Mouse (Mus musculus) forebrain, embryonic 11.5 days (tissue): ENCODE measurements at regions not wholly inside any gene's neighbourhood (a gene's known extent, or its start where the extent isn't known, plus 50 kb on each side); places are given as distances from the start of the nearest gene placed in this dataset.
A peak's percentile ranks its signal among the peaks of the same experiment; 100 is the strongest.

ENCODE experiments used
- ATAC-seq: fragments of 200-750 bp; cut with Nextera tagmentation; replicated peaks from 2 replicates; pipeline ENCODE4 v1.8.0; 2017; ENCODE audit warnings: moderate TSS enrichment; ENCODE audit not compliant: low FRiP score
- DNase-seq: peaks from one replicate; pipeline ENCODE4 v3.0.0-alpha.2; 2017; ENCODE audit warnings: low spot score
- H3K27ac ChIP-seq: fragments of 300-500 bp; sonication (generic); 2 replicates; pipeline ENCODE4 v1.5.1; 2014; ENCODE audit warnings: low read depth, low read length
- H3K27me3 ChIP-seq: fragments of 300-500 bp; sonication (generic); 2 replicates; pipeline ENCODE4 v1.6.1; 2014; ENCODE audit warnings: mild to moderate bottlenecking, low read length, mixed read lengths; ENCODE audit not compliant: control insufficient read depth, insufficient read depth
- H3K36me3 ChIP-seq: fragments of 300-500 bp; sonication (generic); 2 replicates; pipeline ENCODE4 v1.6.1; 2014; ENCODE audit warnings: mild to moderate bottlenecking, low read length, moderate library complexity, mixed read lengths; ENCODE audit not compliant: control insufficient read depth, insufficient read depth
- H3K4me1 ChIP-seq: fragments of 300-500 bp; sonication (generic); replicated peaks from 2 replicates; pipeline ENCODE4 v1.6.1; 2014; ENCODE audit warnings: low read length, mixed read lengths; ENCODE audit not compliant: control insufficient read depth, insufficient read depth
- H3K4me2 ChIP-seq: fragments of 300-500 bp; sonication (generic); 2 replicates; pipeline ENCODE4 v1.6.1; 2014; ENCODE audit warnings: low read depth, mild to moderate bottlenecking, low read length, moderate library complexity, mixed read lengths; ENCODE audit not compliant: severe bottlenecking
- H3K4me3 ChIP-seq: fragments of 300-500 bp; sonication (generic); 2 replicates; pipeline ENCODE4 v1.5.1; 2014; ENCODE audit warnings: low read depth, low read length
- H3K9ac ChIP-seq: fragments of 300-500 bp; sonication (generic); 2 replicates; pipeline ENCODE4 v1.6.1; 2014; ENCODE audit warnings: low read length
- H3K9me3 ChIP-seq: fragments of 300-500 bp; sonication (generic); 2 replicates; pipeline ENCODE4 v1.6.1; 2016; ENCODE audit warnings: low read length, mixed read lengths; ENCODE audit not compliant: control insufficient read depth
- WGBS: fragments of 180-500 bp; shearing (Covaris S2); extraction: QIAGEN DNeasy Blood & Tissue Kit; methylation state at CpG from one replicate; pipeline ENCODE4 v1.1.7; 2014; 5-methylcytosine and 5-hydroxymethylcytosine counted together

GRCm38 (mm10) chr4:91116807-91117609, 283.6 kb downstream of the Elavl2 start:
- no peak overlapping the region for H3K27ac ChIP-seq
- WGBS = 73% methylated on average over 5 of the region's 5 CpGs
- no peak overlapping the region for H3K9ac ChIP-seq
- DNase-seq (no peak), ATAC-seq (no peak)
- no peak overlapping the region for H3K4me2 ChIP-seq
- H3K9me3 ChIP-seq = no peaks in the 10 kb centered on the region
- H3K27me3 ChIP-seq = no peaks in the 10 kb centered on the region
- H3K36me3 ChIP-seq = no peaks in the 10 kb centered on the region
- no peaks in the 10 kb centered on the region for H3K4me1 ChIP-seq
- H3K4me3 ChIP-seq = no peak overlapping the region

DNA sequence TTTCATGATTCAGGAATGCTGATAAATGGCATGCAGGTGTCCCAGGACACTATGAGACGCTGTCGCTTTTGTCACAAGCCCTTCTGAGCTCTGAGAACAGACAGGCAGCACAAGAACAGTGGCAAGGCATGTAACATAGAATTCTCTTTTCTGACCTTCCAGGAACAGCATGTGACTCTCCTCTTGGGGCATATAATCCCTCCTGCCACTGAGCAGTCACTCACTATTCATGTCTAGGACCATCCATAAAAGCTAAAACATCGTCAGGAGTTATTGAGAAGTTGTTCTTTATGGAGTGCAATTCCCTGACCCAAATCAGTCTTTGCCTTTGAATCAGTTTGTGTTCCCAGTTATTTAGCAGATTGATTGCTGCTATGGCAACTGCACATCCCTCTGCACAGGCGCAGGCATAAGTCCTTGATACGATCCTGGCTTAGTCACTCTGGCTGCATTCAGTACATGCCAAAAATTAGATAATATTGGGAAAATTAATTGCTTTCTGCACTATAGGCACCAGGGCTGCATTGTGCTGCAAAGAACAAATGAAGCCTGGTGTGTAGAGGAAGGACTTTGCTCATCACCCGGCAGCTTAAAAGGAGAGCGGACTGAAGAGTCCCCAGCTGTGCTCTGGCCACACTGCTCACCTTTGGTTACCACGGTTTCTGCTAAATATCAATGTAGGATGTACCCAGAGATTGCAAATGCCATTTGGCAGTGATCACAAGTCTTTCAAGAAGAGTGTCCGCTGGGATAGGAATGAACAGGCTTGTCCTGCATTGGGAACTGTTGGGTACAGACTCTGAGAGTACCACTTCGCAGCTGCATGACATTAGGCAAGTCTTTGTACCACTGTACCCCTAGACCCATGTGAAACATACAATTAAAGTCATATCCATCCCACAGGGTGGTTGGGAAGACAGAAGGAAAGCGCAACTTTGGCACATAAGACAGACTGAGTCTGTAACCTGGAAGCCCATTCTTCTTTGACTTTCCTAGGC, 288.6 kb downstream of the Elavl2 start:
- DNase-seq = no peak
- H3K36me3 ChIP-seq = no peaks in the 10 kb centered on the region
- WGBS = 82% methylated on average over 11 of the region's 11 CpGs
- no peaks in the 10 kb centered on the region for H3K4me1 ChIP-seq
- no peak overlapping the region for H3K4me2 ChIP-seq
- no peak overlapping the region for H3K9ac ChIP-seq
- no peak overlapping the region for H3K27ac ChIP-seq
- no peaks in the 10 kb centered on the region for H3K9me3 ChIP-seq
- no peak for ATAC-seq
- no peak overlapping the region for H3K4me3 ChIP-seq
- no peaks in the 10 kb centered on the region for H3K27me3 ChIP-seq

GRCm38 (mm10) chr4:91096086-91096485, 304.5 kb downstream of the Elavl2 start:
- ATAC-seq = no peak
- Histone ChIP-seq H3K27me3 (no peaks in the 10 kb centered on the region), H3K4me3 (no peak overlapping the region), H3K9ac (no peak overlapping the region), H3K36me3 (no peaks in the 10 kb centered on the region), H3K9me3 (no peaks in the 10 kb centered on the region), H3K27ac (no peak overlapping the region), H3K4me1 (no peaks in the 10 kb centered on the region), H3K4me2 (no peak overlapping the region)
- DNase-seq = no peak

DNA sequence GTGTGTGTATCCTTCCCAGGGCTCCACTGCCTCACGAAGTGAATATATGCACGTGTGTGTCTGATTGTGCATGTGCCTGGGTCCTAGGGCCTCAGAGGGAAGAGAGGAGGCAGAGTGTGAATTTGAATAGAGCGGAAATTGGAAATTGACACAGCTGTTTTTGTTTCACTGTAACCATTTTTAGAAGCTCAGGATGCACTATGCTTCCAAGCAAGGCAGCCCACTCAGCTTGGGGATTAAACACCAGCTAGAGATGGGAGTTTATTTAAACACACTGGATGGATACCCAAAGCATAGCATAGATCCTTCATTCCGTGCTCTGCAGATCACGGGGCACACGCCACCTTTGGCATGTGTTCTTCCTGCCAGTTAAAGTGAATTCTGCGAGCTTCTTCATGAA, 306.2 kb downstream of the Elavl2 start:
- Histone ChIP-seq H3K9ac (no peak overlapping the region), H3K4me2 (no peak overlapping the region), H3K27ac (no peak overlapping the region), H3K9me3 (no peaks in the 10 kb centered on the region), H3K36me3 (no peaks in the 10 kb centered on the region), H3K27me3 (no peaks in the 10 kb centered on the region), H3K4me3 (no peak overlapping the region), H3K4me1 (no peaks in the 10 kb centered on the region)
- ATAC-seq = no peak
- no peak for DNase-seq
- WGBS = 92% methylated on average over 7 of the region's 7 CpGs

DNA sequence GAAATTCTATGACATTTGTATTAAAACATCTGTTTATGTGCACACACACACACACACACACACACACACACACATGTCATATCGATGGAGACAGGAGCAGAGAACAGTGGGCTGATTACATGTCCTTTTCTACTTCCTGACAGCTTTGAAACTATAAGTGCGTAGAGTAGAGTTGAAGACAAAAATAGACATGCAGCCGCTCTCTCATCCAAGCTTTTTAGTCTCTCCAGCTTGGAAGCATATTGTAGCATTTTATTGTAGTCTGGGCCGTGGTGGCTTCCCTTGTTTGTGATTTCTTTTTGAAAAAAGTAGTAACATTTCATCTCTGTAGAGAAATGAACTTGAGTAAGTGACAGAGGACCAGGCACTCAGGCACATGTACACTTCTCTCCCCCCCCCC, 306.7 kb downstream of the Elavl2 start:
- H3K4me1 ChIP-seq = no peaks in the 10 kb centered on the region
- ATAC-seq (no peak), DNase-seq (no peak)
- no peak overlapping the region for H3K4me2 ChIP-seq
- WGBS = 93% methylated on average over 4 of the region's 4 CpGs
- H3K4me3 ChIP-seq = no peak overlapping the region
- H3K27me3 ChIP-seq = no peaks in the 10 kb centered on the region
- H3K9ac ChIP-seq = no peak overlapping the region
- no peaks in the 10 kb centered on the region for H3K36me3 ChIP-seq
- no peaks in the 10 kb centered on the region for H3K9me3 ChIP-seq
- H3K27ac ChIP-seq = no peak overlapping the region

- WGBS = 75% methylated on average over 8 of the region's 8 CpGs
- no peak overlapping the region for H3K9ac ChIP-seq
- H3K4me2 ChIP-seq = no peak overlapping the region
- H3K27me3 ChIP-seq = no peaks in the 10 kb centered on the region
- no peaks in the 10 kb centered on the region for H3K9me3 ChIP-seq
- DNase-seq = no peak
- ATAC-seq = peak; percentile 66
- H3K4me1 ChIP-seq = no peaks in the 10 kb centered on the region
- no peak overlapping the region for H3K27ac ChIP-seq
- no peaks in the 10 kb centered on the region for H3K36me3 ChIP-seq
- no peak overlapping the region for H3K4me3 ChIP-seq
Measured at GRCm38 (mm10) chr4:91092323-91092722, 308.3 kb downstream of the Elavl2 start.

DNA sequence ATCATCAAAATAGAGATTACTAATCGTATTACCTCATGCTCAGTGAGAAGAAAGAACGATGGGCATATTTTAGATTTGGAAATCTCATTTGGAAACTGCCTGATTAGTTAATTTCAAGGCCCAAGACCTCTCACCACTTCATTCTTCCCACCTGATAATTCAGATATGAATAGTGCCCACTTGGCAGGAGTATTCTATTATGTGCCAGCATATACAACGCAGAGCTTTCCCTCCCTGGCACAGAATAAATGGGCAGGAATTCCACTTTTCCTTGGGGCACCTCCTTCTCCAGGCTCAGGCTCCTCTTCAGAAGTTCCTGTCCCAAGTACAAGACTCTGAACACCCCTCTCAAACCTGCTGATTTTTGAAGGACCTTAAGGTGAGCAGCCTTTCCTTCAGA, 308.7 kb downstream of the Elavl2 start:
- H3K4me3 ChIP-seq = no peak overlapping the region
- DNase-seq = no peak
- WGBS = 96% methylated on average over 3 of the region's 3 CpGs
- no peaks in the 10 kb centered on the region for H3K36me3 ChIP-seq
- H3K4me2 ChIP-seq = no peak overlapping the region
- H3K27ac ChIP-seq = no peak overlapping the region
- H3K27me3 ChIP-seq = no peaks in the 10 kb centered on the region
- H3K9ac ChIP-seq = no peak overlapping the region
- no peaks in the 10 kb centered on the region for H3K4me1 ChIP-seq
- H3K9me3 ChIP-seq = no peaks in the 10 kb centered on the region
- no peak for ATAC-seq

DNA sequence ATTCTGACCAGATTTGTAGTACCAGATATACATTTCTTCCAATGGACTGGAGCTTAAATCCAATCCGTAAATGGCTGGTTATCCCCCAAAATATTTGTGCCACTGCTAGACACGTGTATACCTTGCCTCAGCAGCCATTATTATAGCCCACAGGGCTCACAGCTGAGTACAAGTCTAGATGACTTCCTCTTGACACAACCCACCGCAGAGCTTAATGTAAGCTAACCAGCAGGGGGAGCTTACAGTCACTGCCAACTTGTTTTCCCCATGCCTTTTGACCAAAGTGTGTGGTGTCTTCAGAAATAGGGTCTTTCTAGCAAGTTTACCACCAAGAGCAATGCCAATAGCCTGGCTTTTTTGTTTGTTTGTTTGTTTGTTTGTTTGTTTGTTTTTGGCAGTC, 316.6 kb downstream of the Elavl2 start:
- H3K36me3 ChIP-seq = no peaks in the 10 kb centered on the region
- no peak overlapping the region for H3K27ac ChIP-seq
- H3K9ac ChIP-seq = no peak overlapping the region
- DNase-seq (no peak), ATAC-seq (no peak)
- H3K9me3 ChIP-seq = no peaks in the 10 kb centered on the region
- no peak overlapping the region for H3K4me2 ChIP-seq
- WGBS = 56% methylated on average over 3 of the region's 3 CpGs
- H3K4me1 ChIP-seq = peaks cover 6% of the 10 kb centered on the region; the same call in 1 of the 2 replicates
- H3K4me3 ChIP-seq = no peak overlapping the region
- H3K27me3 ChIP-seq = no peaks in the 10 kb centered on the region
